Mouse (Mus musculus) liver, postnatal 0 days (tissue): ENCODE measurements at regions not wholly inside any gene's neighbourhood (a gene's known extent, or its start where the extent isn't known, plus 50 kb on each side); places are given as distances from the start of the nearest gene placed in this dataset.

Experiments
- ATAC-seq: fragments of 200-750 bp; cut with Nextera tagmentation; 2 replicates; pipeline ENCODE4 v1.8.0; 2017; ENCODE audit warnings: mild to moderate bottlenecking, moderate library complexity
- DNase-seq: peaks from one replicate; pipeline ENCODE4 v3.0.0-alpha.2; 2016
- H3K27ac ChIP-seq: fragments of 300-500 bp; sonication (generic); 2 replicates; pipeline ENCODE4 v1.5.1; 2014; ENCODE audit warnings: antibody characterized with exemption, moderate library complexity, mild to moderate bottlenecking, low read depth
- H3K27me3 ChIP-seq: fragments of 300-500 bp; sonication (generic); 2 replicates; pipeline ENCODE4 v1.6.1; 2014; ENCODE audit warnings: low read length, control low read depth, mixed read lengths; ENCODE audit not compliant: insufficient read depth
- H3K36me3 ChIP-seq: fragments of 300-500 bp; sonication (generic); replicated peaks from 2 replicates; pipeline ENCODE4 v1.6.1; 2014; ENCODE audit warnings: mild to moderate bottlenecking, control low read depth, low read length, moderate library complexity, mixed read lengths; ENCODE audit not compliant: insufficient read depth
- H3K4me1 ChIP-seq: fragments of 300-500 bp; sonication (generic); 2 replicates; pipeline ENCODE4 v1.6.1; 2014; ENCODE audit warnings: antibody characterized with exemption, mild to moderate bottlenecking, control low read depth; ENCODE audit not compliant: insufficient read depth
- H3K4me2 ChIP-seq: fragments of 300-500 bp; sonication (generic); 2 replicates; pipeline ENCODE4 v1.6.1; 2014; ENCODE audit warnings: low read depth, mild to moderate bottlenecking, low read length, moderate library complexity, mixed read lengths
- H3K4me3 ChIP-seq: fragments of 300-500 bp; sonication (generic); 2 replicates; pipeline ENCODE4 v1.5.1; 2014; ENCODE audit warnings: low read depth, low read length
- H3K9ac ChIP-seq: fragments of 300-500 bp; sonication (generic); replicated peaks from 2 replicates; pipeline ENCODE4 v1.6.1; 2014; ENCODE audit warnings: mild to moderate bottlenecking, moderate library complexity
- H3K9me3 ChIP-seq: fragments of 300-500 bp; sonication (generic); 2 replicates; pipeline ENCODE4 v1.6.1; 2016; ENCODE audit warnings: mild to moderate bottlenecking, control low read depth, low read length, mixed read lengths
- CTCF ChIP-seq: sonication (generic); IDR thresholded peaks from 2 replicates; pipeline ENCODE4 v1.5.1; 2016; ENCODE audit warnings: antibody characterized with exemption, low read depth
- EP300 ChIP-seq: IDR thresholded peaks from 2 replicates; pipeline ENCODE4 v1.6.1; 2016; ENCODE audit warnings: antibody characterized with exemption, low read depth, mild to moderate bottlenecking
- WGBS: fragments of 180-500 bp; shearing (Covaris S2); extraction: QIAGEN DNeasy Blood & Tissue Kit; methylation state at CpG from one replicate; pipeline ENCODE4 v1.1.7; 2014; ENCODE audit not compliant: insufficient replicate concordance; 5-methylcytosine and 5-hydroxymethylcytosine counted together

GRCm38 (mm10) chr16:52811219-52811618 is 357.3 kb upstream of the Alcam start:
- 63% methylated on average over 3 of the region's 3 CpGs for WGBS
- TF ChIP-seq EP300 (no peak), CTCF (no peak)
- DNase-seq (no peak), ATAC-seq (no peak)
- Histone ChIP-seq H3K27ac (no peak overlapping the region), H3K4me1 (no peaks in the 10 kb centered on the region), H3K36me3 (no peaks in the 10 kb centered on the region), H3K9ac (no peak overlapping the region), H3K4me2 (no peak overlapping the region), H3K9me3 (no peaks in the 10 kb centered on the region), H3K4me3 (no peak overlapping the region), H3K27me3 (no peaks in the 10 kb centered on the region)

GRCm38 (mm10) chr16:52804365-52804764 is 350.5 kb upstream of the Alcam start:
- H3K9ac ChIP-seq: no peak overlapping the region
- no peak for DNase-seq
- no peaks in the 10 kb centered on the region for H3K4me1 ChIP-seq
- H3K27me3 ChIP-seq: no peaks in the 10 kb centered on the region
- TF ChIP-seq EP300 (no peak), CTCF (no peak)
- no peak overlapping the region for H3K27ac ChIP-seq
- H3K4me3 ChIP-seq: no peak overlapping the region
- ATAC-seq: no peak
- no peaks in the 10 kb centered on the region for H3K36me3 ChIP-seq
- no peaks in the 10 kb centered on the region for H3K9me3 ChIP-seq
- no peak overlapping the region for H3K4me2 ChIP-seq

- Histone ChIP-seq H3K4me3 (no peak overlapping the region), H3K27ac (no peak overlapping the region), H3K36me3 (no peaks in the 10 kb centered on the region), H3K27me3 (no peaks in the 10 kb centered on the region), H3K9ac (no peak overlapping the region), H3K9me3 (no peaks in the 10 kb centered on the region), H3K4me1 (no peaks in the 10 kb centered on the region), H3K4me2 (no peak overlapping the region)
- WGBS: 54% methylated on average over 4 of the region's 4 CpGs
- no peak for DNase-seq
- no peak for ATAC-seq
- TF ChIP-seq EP300: no peak
- no peak for TF ChIP-seq CTCF
Measured at GRCm38 (mm10) chr16:52799715-52800392, 346.0 kb upstream of the Alcam start.

- ATAC-seq: no peak
- H3K9ac ChIP-seq: no peak overlapping the region
- 63% methylated on average over 1 of the region's 1 CpGs for WGBS
Measured at GRCm38 (mm10) chr16:52795184-52795583, 341.3 kb upstream of the Alcam start.

DNA sequence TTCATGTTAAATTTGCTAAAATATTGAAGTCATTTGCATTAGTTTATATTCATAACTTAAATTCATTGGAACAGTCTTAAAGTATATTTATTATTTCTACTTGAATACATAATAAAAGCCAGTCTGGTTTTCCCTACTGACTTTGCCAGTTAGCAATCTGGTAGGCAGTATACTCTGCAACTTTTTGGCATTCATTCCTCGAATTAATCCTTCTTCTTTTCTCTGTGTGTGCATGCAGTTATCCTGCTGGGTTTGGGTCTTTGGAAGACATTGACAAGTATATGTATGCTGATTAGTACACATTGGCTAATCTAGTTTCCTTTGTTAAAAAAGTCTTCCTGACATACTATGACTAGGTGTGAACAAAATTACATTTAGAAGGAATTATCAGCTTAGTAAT is 336.1 kb upstream of the Alcam start:
- no peaks in the 10 kb centered on the region for H3K36me3 ChIP-seq
- 53% methylated on average over 1 of the region's 1 CpGs for WGBS
- no peak overlapping the region for H3K9ac ChIP-seq
- H3K4me1 ChIP-seq: no peaks in the 10 kb centered on the region
- no peak for ATAC-seq
- H3K4me3 ChIP-seq: no peak overlapping the region
- no peaks in the 10 kb centered on the region for H3K27me3 ChIP-seq
- no peaks in the 10 kb centered on the region for H3K9me3 ChIP-seq
- TF ChIP-seq EP300 (no peak), CTCF (no peak)
- H3K27ac ChIP-seq: no peak overlapping the region
- DNase-seq: no peak
- no peak overlapping the region for H3K4me2 ChIP-seq

More at GRCm38 (mm10) chr16:52795184-52795583, 341.3 kb upstream of the Alcam start:
- no peak overlapping the region for H3K27ac ChIP-seq
- no peaks in the 10 kb centered on the region for H3K27me3 ChIP-seq
- no peak overlapping the region for H3K4me3 ChIP-seq
- DNase-seq: no peak
- no peak overlapping the region for H3K4me2 ChIP-seq
- H3K4me1 ChIP-seq: no peaks in the 10 kb centered on the region
- no peaks in the 10 kb centered on the region for H3K36me3 ChIP-seq
- TF ChIP-seq EP300 (no peak), CTCF (no peak)
- no peaks in the 10 kb centered on the region for H3K9me3 ChIP-seq

DNA sequence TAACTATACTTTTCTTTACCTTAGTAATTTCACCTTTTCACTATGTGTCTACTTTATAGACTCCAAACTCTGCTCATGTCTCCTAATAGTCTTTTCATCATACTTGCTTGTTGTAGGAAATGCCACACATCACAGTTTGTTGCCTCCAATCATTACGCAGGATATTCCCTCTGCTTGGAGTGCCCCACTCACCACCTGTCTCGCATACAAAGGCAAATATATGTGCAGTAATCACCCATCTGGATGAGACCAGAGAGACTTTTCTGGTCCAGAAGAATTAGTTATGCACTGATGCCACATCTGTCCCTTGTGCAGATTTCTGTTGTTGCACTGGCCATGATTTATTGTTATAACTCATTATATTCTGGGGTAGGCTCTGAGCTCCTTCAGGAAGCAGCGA is 293.9 kb upstream of the Alcam start:
- Histone ChIP-seq H3K4me3 (no peak overlapping the region), H3K9me3 (no peaks in the 10 kb centered on the region), H3K27ac (no peak overlapping the region), H3K27me3 (no peaks in the 10 kb centered on the region), H3K9ac (no peak overlapping the region), H3K36me3 (no peaks in the 10 kb centered on the region), H3K4me1 (no peaks in the 10 kb centered on the region), H3K4me2 (no peak overlapping the region)
- no peak for DNase-seq
- ATAC-seq: no peak
- TF ChIP-seq EP300 (no peak), CTCF (no peak)
- WGBS: 79% methylated on average over 3 of the region's 3 CpGs

DNA sequence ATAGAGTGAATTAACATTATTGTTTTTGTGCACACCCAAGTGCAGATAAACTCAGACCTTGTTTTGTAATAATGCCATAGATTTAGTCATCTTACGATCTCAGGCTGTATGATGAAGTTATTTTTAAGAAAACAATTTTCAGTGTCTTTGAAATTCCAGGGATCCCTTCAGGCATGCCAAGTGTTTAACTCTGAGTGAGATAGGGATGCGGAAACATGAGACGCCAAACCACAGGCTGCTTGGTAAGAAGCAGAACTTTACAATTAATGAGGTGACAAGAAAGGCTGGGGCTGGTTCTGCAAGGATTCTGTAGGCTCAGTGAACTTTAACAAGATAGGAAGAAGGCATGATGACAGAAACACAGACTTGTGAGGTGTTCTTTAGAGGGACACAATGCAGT is 292.3 kb upstream of the Alcam start:
- H3K9me3 ChIP-seq: no peaks in the 10 kb centered on the region
- no peak overlapping the region for H3K4me3 ChIP-seq
- WGBS: 72% methylated on average over 3 of the region's 3 CpGs
- TF ChIP-seq CTCF (no peak), EP300 (no peak)
- H3K27me3 ChIP-seq: no peaks in the 10 kb centered on the region
- DNase-seq: no peak
- H3K4me1 ChIP-seq: no peaks in the 10 kb centered on the region
- no peak overlapping the region for H3K4me2 ChIP-seq
- H3K36me3 ChIP-seq: no peaks in the 10 kb centered on the region
- no peak overlapping the region for H3K27ac ChIP-seq
- ATAC-seq: no peak
- no peak overlapping the region for H3K9ac ChIP-seq
